Mouse (Mus musculus): ENCODE data around the gene St7l. TPM values are rescaled to one million over a fixed set of nuclear protein-coding genes. Genes with fewer than 3 reads are reported as not detected.

Gene St7l
- polyA plus RNA-seq, 1 experiment from 2014 or later: 30.9 TPM

DNA sequence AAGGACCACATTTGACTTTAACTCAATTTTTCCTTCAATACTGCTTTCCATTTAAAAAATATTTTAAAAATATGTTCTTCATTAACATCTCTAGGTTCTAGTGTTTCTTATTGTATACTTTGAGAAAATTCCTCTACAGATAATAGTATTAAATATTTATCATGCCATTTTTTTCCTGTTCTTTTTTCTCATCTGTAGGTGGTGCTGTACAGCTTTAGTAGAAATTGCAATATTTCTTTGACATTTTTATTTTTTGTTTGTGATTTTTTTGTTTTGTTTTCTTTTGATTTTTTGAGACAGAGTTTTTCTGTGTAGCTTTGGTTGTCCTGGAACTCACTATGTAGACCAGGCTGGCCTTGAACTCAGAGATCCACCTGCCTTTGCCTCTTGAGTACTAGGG lies 5.8 kb downstream of the St7l start:
- no peak overlapping the region for H3K4me3 ChIP-seq (replicated peaks; ENCODE audit: low read depth, low read length)
- H3K9ac ChIP-seq (ENCODE audit: low read depth, low read length): no peak overlapping the region
- no peaks in the 10 kb centered on the region for H3K9me3 ChIP-seq (replicated peaks; ENCODE audit: low read length)
- H3K4me1 ChIP-seq (replicated peaks; ENCODE audit: insufficient read depth, low read length): no peaks in the 10 kb centered on the region; the same call in 1 of the 2 replicates
- H3K27ac ChIP-seq: no peak overlapping the region
- no peak overlapping the region for H3K4me2 ChIP-seq (ENCODE audit: low read length)
- peaks cover 29% of the 10 kb centered on the region for H3K36me3 ChIP-seq (ENCODE audit: insufficient read depth, low read length)
- peak; percentile 37 for DNase-seq (ENCODE audit: low spot score)
- peak; percentile 38; the same call in 1 of the 2 replicates for TF ChIP-seq CTCF (IDR thresholded peaks at IDR 0.05; ENCODE audit: low read depth)
- H3K27me3 ChIP-seq (ENCODE audit: insufficient read depth, low read length): no peaks in the 10 kb centered on the region
- ATAC-seq (replicated peaks; ENCODE audit: low FRiP score, low read depth): no peak

DNA sequence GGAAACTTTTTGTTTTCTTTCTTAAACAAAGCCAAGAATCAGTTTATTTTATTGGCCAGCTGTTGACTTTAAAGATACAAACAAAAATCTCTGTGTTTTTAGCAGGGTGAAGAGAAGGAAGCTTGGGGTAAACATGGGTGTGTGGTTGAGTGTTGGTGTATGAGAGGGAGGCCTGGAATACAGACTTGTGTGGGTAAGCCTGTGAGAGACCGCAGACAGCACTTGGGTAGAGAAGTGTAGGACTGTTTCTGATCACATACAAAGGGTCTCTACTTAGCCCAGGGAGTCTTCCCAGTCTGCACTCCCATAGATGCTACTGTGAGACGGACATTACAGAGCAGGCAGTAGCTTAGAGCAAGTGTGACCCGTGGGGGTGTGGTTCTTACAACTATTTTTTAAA lies 24.8 kb downstream of the St7l start:
- H3K9me3 ChIP-seq (replicated peaks; ENCODE audit: low read length): no peaks in the 10 kb centered on the region
- TF ChIP-seq CTCF (IDR thresholded peaks at IDR 0.05; ENCODE audit: low read depth): no peak
- H3K27me3 ChIP-seq (ENCODE audit: insufficient read depth, low read length): no peaks in the 10 kb centered on the region
- 88% methylated on average over 3 of the region's 3 CpGs for WGBS
- DNase-seq (ENCODE audit: low spot score) (peak; percentile 16), ATAC-seq (replicated peaks; ENCODE audit: low FRiP score, low read depth) (no peak)
- no peak overlapping the region for H3K27ac ChIP-seq
- no peak overlapping the region for H3K4me2 ChIP-seq (ENCODE audit: low read length)
- H3K4me3 ChIP-seq (replicated peaks; ENCODE audit: low read depth, low read length): no peak overlapping the region
- no peaks in the 10 kb centered on the region for H3K4me1 ChIP-seq (replicated peaks; ENCODE audit: insufficient read depth, low read length)
- H3K36me3 ChIP-seq (ENCODE audit: insufficient read depth, low read length): peaks cover 16% of the 10 kb centered on the region
- no peak overlapping the region for H3K9ac ChIP-seq (ENCODE audit: low read depth, low read length)

DNA sequence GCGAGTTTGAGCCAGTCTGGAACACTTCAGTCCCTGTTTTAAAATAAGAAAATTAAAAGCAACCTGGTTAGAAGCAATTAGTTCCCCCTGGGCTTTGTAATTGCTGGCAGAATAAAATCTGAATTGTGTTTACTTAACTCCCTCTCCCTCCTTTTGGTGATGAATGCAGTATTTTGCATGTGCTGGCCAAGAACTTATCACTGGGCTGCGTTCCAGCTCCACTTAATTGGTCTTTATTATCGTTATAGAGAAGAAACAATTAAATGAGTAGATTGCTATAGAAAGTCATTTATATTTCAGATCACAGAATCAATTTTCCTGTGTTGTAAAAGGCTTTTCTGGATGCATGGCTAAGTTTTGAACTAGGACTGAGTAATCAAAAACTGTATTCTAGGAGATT lies 32.3 kb downstream of the St7l start:
- H3K27ac ChIP-seq: no peak overlapping the region
- no peak for ATAC-seq (replicated peaks; ENCODE audit: low FRiP score, low read depth)
- 73% methylated on average over 3 of the region's 3 CpGs for WGBS
- no peaks in the 10 kb centered on the region for H3K27me3 ChIP-seq (ENCODE audit: insufficient read depth, low read length)
- H3K36me3 ChIP-seq (ENCODE audit: insufficient read depth, low read length): peaks cover 19% of the 10 kb centered on the region
- no peak overlapping the region for H3K4me2 ChIP-seq (ENCODE audit: low read length)
- no peaks in the 10 kb centered on the region for H3K9me3 ChIP-seq (replicated peaks; ENCODE audit: low read length)
- no peak overlapping the region for H3K9ac ChIP-seq (ENCODE audit: low read depth, low read length)
- no peak for DNase-seq (ENCODE audit: low spot score)
- no peaks in the 10 kb centered on the region for H3K4me1 ChIP-seq (replicated peaks; ENCODE audit: insufficient read depth, low read length)
- TF ChIP-seq CTCF (IDR thresholded peaks at IDR 0.05; ENCODE audit: low read depth): no peak
- H3K4me3 ChIP-seq (replicated peaks; ENCODE audit: low read depth, low read length): no peak overlapping the region

DNA sequence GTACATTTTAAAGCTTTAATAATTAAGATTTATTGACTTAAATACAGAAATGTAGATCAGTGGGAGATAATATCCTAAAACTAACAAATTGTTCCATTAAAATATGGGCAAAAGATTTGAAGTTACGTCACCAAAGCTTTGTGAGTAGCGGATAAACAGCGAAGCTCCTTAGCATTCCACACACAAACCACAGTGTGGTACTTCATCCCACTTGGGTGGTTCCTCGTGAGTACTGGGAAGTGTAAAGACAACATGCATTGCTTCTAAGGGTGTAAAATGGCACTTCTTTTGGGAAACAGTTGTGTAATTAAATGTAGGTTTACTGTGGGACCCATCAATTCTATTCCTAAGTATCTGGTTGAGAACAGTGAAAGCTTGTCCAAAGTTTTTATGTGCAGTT lies 37.3 kb downstream of the St7l start:
- 79% methylated on average over 4 of the region's 4 CpGs for WGBS
- no peak for DNase-seq (ENCODE audit: low spot score)
- no peak for TF ChIP-seq CTCF (IDR thresholded peaks at IDR 0.05; ENCODE audit: low read depth)

DNA sequence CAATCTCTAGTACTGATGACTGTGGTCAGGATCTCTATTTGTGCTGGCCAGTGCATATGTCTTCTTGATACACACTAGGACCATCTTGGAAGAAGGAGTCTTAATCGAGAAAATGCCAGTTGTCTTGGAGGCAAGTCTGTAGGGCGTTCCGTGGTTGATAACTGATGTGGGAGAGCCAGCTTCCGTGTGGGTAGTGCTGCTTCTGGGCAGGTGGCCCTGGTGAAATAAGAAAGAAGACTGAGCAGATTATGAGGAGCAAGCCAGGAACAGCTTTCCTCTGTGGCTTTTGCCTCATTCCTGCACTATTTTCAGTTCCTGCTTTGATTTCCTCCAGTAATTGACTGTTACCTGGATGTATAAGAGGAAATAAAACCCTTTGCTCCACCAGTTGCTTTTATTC lies 41.6 kb downstream of the St7l start:
- DNase-seq (ENCODE audit: low spot score) (no peak), ATAC-seq (replicated peaks; ENCODE audit: low FRiP score, low read depth) (no peak)
- no peaks in the 10 kb centered on the region for H3K9me3 ChIP-seq (replicated peaks; ENCODE audit: low read length)
- no peak overlapping the region for H3K9ac ChIP-seq (ENCODE audit: low read depth, low read length)
- H3K4me3 ChIP-seq (replicated peaks; ENCODE audit: low read depth, low read length): no peak overlapping the region
- H3K36me3 ChIP-seq (ENCODE audit: insufficient read depth, low read length): peaks cover 7% of the 10 kb centered on the region; the same call in 1 of the 2 replicates
- WGBS: 89% methylated on average over 4 of the region's 4 CpGs
- no peaks in the 10 kb centered on the region for H3K27me3 ChIP-seq (ENCODE audit: insufficient read depth, low read length)
- no peak overlapping the region for H3K4me2 ChIP-seq (ENCODE audit: low read length)
- no peaks in the 10 kb centered on the region for H3K4me1 ChIP-seq (replicated peaks; ENCODE audit: insufficient read depth, low read length)
- no peak overlapping the region for H3K27ac ChIP-seq
- no peak for TF ChIP-seq CTCF (IDR thresholded peaks at IDR 0.05; ENCODE audit: low read depth)

More for the DNA sequence above, 37.3 kb downstream of the St7l start:
- no peak for ATAC-seq (replicated peaks; ENCODE audit: low FRiP score, low read depth)
- Histone ChIP-seq H3K27ac (no peak overlapping the region), H3K9ac (ENCODE audit: low read depth, low read length) (no peak overlapping the region), H3K36me3 (ENCODE audit: insufficient read depth, low read length) (peaks cover 18% of the 10 kb centered on the region), H3K4me2 (ENCODE audit: low read length) (no peak overlapping the region), H3K9me3 (replicated peaks; ENCODE audit: low read length) (no peaks in the 10 kb centered on the region), H3K4me1 (replicated peaks; ENCODE audit: insufficient read depth, low read length) (no peaks in the 10 kb centered on the region), H3K4me3 (replicated peaks; ENCODE audit: low read depth, low read length) (no peak overlapping the region), H3K27me3 (ENCODE audit: insufficient read depth, low read length) (no peaks in the 10 kb centered on the region)

DNA sequence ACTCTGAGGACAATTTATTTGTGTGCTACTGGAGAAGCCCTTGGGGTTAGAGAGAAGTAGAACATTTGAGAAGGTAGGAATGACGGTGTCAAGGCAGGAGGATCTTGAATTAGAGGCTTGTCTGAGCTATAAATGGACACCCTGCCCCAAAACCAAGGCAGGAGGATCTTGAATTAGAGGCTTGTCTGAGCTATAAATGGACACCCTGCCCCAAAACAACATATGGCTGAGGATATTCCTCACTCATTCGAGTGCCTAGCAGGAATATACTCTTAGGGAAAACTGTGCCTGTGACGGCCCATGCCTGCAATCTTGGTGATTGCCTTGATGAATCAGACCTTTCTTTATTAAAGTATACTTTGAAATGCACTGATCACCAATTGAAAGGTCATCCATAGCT lies 42.2 kb downstream of the St7l start:
- H3K36me3 ChIP-seq (ENCODE audit: insufficient read depth, low read length): peaks cover 11% of the 10 kb centered on the region; the same call in 1 of the 2 replicates
- no peak overlapping the region for H3K4me2 ChIP-seq (ENCODE audit: low read length)
- H3K4me3 ChIP-seq (replicated peaks; ENCODE audit: low read depth, low read length): no peak overlapping the region
- no peak overlapping the region for H3K27ac ChIP-seq
- no peaks in the 10 kb centered on the region for H3K4me1 ChIP-seq (replicated peaks; ENCODE audit: insufficient read depth, low read length)
- no peak overlapping the region for H3K9ac ChIP-seq (ENCODE audit: low read depth, low read length)
- no peak for ATAC-seq (replicated peaks; ENCODE audit: low FRiP score, low read depth)
- H3K9me3 ChIP-seq (replicated peaks; ENCODE audit: low read length): no peaks in the 10 kb centered on the region
- WGBS: 66% methylated on average over 3 of the region's 3 CpGs
- H3K27me3 ChIP-seq (ENCODE audit: insufficient read depth, low read length): no peaks in the 10 kb centered on the region
- no peak for DNase-seq (ENCODE audit: low spot score)
- TF ChIP-seq CTCF (IDR thresholded peaks at IDR 0.05; ENCODE audit: low read depth): no peak

DNA sequence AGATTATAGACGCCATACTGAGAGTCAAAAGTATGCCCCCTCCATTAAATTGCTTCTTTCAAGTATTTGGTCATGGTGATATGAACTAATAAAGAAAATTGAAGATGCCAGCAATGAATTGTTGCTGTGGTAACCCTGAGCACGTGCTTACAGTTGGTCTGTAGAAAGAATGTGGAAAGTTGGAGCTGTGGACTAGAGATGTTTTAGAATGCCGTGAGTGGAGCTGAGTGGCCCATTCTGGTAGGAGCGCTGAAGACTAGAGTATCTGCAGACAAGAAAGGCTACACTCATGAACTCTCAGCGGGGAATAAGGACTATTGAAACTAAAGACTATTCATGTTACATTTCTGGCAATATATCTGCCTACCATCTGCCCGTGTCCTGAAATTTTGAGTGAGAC lies 45.4 kb downstream of the St7l start:
- peaks cover 11% of the 10 kb centered on the region; the same call in 1 of the 2 replicates for H3K36me3 ChIP-seq (ENCODE audit: insufficient read depth, low read length)
- no peak for DNase-seq (ENCODE audit: low spot score)

More for the DNA sequence above, 45.4 kb downstream of the St7l start:
- Histone ChIP-seq H3K9me3 (replicated peaks; ENCODE audit: low read length) (no peaks in the 10 kb centered on the region), H3K4me2 (ENCODE audit: low read length) (no peak overlapping the region), H3K4me1 (replicated peaks; ENCODE audit: insufficient read depth, low read length) (no peaks in the 10 kb centered on the region), H3K27ac (no peak overlapping the region), H3K4me3 (replicated peaks; ENCODE audit: low read depth, low read length) (no peak overlapping the region), H3K9ac (ENCODE audit: low read depth, low read length) (no peak overlapping the region), H3K27me3 (ENCODE audit: insufficient read depth, low read length) (no peaks in the 10 kb centered on the region)
- no peak for ATAC-seq (replicated peaks; ENCODE audit: low FRiP score, low read depth)
- 93% methylated on average over 6 of the region's 6 CpGs for WGBS
- TF ChIP-seq CTCF (IDR thresholded peaks at IDR 0.05; ENCODE audit: low read depth): no peak
